Mouse (Mus musculus) A20 (cell line): ENCODE results near the gene Slc39a5.

ENCODE experiments used
- DNase-seq: peaks from one replicate; pipeline ENCODE4 v3.0.0-alpha.2; 2011; ENCODE audit warnings: low read depth, low spot score

The Slc39a5 gene

DNA sequence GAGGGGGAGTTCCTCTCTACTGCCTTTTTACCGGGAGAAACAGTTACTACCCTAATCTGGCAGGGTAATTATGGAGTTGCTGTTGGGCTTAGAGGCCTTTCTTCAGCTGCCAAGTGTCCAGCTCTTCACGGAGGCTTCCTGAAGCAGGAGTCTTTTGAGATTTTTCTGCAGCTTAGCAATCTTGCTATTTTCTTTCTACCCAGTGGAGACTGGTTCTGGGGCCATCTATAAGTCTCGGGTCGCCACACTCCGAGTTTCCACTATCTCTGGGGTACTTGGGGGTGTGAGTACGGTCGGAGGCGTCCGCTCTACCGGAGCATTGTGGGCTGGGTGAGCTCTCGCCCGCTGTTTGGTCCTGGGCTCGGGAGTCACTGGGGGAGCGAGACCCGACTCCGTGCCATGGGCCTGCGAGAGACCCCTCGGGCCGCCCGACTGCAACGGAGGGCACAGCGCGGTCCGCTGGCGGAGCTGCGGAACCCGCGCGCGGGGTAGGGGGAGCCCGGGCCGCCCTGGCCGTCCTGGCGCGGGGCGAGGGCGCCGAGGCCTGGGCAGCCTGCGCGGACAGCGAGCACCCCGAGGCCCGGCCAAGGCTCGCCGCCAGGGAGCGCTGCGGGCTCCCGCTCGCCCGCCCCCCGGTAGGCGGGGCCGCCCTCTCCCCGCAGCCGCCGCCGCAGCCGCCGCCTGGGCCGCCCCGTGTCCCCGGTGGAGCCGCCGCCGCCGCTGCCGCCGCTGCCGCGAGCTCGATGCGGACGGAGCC, 24.4 kb downstream of the Slc39a5 start, which contains the start of gene Ankrd52:
Gene Ankrd52, plus strand, starts transcription at position 661 of the 757 bp plus-strand sequence.
- peak; percentile 83 for DNase-seq

GRCm38 (mm10) chr10:128376099-128376454, 25.0 kb downstream of the Slc39a5 start:
- no peak for DNase-seq

DNA sequence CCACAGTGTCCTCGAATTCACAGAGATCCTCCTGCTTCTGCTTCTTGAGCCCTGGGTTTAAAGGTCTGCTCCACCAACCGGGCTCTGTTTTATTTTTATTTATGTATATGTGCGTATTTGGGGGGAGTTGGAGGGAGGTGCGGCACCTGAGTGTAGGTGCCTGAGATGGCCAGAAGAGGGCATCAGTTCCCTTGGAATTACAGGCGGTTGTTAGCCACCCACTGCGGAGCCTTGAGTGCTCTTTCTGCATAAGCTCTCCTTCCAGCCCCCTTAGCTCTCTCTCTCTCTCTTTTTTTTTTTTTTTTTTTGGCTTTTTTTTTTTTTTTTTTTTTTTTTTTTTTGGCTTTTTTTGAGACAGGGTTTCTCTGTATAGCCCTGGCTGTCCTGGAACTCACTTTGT, 26.6 kb downstream of the Slc39a5 start:
- DNase-seq = peak; percentile 82

- no peak for DNase-seq
These were observed 27.9 kb downstream of the Slc39a5 start for GRCm38 (mm10) chr10:128372989-128373748.

- DNase-seq = peak; percentile 34
These were observed 28.9 kb downstream of the Slc39a5 start for GRCm38 (mm10) chr10:128372142-128372541.

DNA sequence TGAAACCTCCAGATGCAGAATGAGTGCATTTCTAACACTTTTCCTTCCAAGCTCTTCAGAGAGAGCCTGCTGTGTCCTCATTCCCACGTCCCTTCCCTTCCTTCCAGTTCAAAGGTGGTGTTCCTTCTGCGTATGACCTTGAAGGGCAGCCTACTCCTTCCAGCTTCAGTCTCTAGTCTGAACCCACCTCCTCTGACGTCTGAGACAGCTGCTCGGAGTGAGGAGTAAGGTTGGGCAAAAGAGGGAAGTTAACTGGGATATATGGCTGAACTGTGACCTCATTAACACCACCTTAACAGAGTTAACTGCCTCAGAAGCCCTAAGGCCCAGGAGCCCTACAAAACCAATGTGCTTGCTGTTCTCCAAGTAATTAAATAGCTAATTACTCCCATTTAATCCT, 30.4 kb downstream of the Slc39a5 start:
- DNase-seq = no peak

- DNase-seq = no peak
These were observed 31.0 kb downstream of the Slc39a5 start for GRCm38 (mm10) chr10:128370021-128370420.

- DNase-seq = no peak
These were observed 31.4 kb downstream of the Slc39a5 start for GRCm38 (mm10) chr10:128369599-128369998.

DNA sequence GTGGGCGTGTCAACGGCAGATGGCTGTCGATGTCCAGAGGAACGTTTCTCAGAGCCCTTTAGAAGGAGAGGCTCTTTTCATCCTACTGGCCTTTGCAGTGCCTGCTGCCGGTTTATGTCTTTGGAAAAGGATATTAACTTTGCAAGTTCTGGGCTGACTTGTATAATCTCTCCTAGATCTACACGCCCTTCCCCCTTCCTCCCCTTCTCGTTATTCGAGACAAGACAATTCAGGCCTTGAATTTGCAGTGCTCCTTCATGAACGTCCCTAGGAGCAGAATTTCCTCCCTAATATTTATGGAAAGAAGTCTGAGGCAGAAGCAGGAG, 31.8 kb downstream of the Slc39a5 start:
- no peak for DNase-seq

GRCm38 (mm10) chr10:128368402-128369217, 32.4 kb downstream of the Slc39a5 start, which contains the start of gene Coq10a:
Gene Coq10a, minus strand, starts transcription at chr10:128368997.
- DNase-seq = peak; percentile 92

- no peak for DNase-seq
These were observed 33.1 kb downstream of the Slc39a5 start for GRCm38 (mm10) chr10:128367899-128368401.

DNA sequence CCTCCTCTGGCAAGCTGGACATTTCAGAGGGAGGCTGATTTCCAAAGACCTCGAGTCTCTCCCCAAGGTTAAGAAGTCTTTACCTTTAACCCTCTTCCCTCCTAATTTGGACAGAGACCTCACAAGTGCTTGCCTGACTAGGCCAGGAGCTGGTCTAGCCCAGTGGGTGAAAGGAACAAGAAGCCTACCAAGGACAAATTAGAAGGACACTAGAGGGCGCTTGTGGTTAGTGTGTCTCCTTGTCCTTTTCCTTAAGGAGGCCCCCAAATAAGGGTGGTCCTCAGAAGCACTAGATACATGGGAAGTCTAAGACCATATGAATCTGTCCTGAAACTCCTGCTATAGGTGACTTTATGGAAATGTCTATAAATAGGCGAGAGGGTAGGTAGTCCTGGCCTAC, 38.5 kb downstream of the Slc39a5 start:
- DNase-seq = peak; percentile 42

DNA sequence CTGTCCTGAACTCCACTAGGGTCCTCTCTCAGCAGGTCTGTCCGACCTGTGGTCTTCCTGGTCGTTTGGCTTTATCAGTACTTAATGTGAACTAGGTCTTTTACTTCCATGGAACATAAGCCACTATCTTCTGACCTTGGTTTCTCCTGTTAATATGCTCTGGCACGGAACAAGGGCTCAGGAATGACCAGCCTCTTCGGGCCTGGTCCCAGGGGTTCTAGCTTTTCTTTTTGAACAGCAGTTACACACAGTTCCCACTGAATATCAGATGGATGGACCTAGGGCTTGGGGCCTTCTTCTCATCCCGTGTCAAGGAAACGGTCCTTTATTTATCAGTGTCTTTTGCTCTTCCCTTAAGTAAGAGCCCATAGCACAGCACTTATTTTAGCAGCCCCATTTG, 39.2 kb downstream of the Slc39a5 start:
- DNase-seq = no peak

GRCm38 (mm10) chr10:128359226-128359625, 41.8 kb downstream of the Slc39a5 start:
- DNase-seq = no peak

DNA sequence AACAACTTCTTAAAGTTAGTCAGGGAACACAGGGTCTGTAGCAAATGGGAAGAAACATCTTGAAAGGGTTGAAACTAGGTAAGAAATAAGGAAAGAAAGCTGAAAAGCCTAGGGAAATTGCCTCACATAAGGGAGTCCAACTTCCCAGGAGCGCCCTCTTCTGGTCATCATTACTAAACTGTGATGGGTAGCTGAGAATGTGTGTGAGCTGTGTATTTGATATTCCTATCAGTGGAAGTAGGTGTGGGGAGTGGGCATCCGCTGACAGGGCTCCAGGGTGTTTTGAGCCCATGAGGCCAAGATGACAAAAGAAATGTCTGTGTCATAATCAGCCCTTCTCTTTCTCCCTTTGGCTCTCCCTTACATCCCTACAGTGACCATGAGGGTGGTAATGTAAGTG, 42.2 kb downstream of the Slc39a5 start:
- peak; percentile 54 for DNase-seq

DNA sequence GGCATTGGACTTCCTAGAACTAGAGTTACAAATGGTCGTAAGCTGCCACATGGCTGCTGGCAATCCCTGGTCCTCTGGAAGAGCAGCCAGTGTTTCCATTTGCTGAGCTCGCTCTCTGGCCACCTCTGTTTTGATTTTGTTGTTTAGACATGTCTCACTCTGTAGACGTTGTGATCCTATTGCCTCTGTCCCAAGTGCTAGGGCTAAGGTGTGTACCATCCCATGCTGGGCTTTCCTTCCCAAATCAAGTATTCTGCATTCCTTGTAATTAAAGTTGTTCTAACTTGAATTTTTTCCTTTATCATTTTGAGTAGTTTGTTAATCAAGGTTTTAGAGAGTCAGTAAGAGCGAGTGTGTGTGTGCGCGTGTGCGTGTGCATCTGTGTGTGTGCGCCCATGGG, 53.5 kb downstream of the Slc39a5 start:
- DNase-seq = no peak
